Mouse (Mus musculus) neural tube, embryonic 14.5 days (tissue): ENCODE results near the gene Slc8a1. TPM values are rescaled to one million over a fixed set of nuclear protein-coding genes. Genes with fewer than 3 reads are reported as not detected.

Experiments used
- ATAC-seq: fragments of 200-750 bp; cut with Nextera tagmentation; 2 replicates; pipeline ENCODE4 v1.8.0; 2017; ENCODE audit warnings: low read depth, mild to moderate bottlenecking, moderate TSS enrichment, moderate library complexity
- H3K27ac ChIP-seq: fragments of 300-500 bp; sonication (generic); 2 replicates; pipeline ENCODE4 v1.5.1; 2014; ENCODE audit warnings: low read depth, mild to moderate bottlenecking, control low read depth, low read length, moderate library complexity, mixed read lengths
- H3K27me3 ChIP-seq: fragments of 300-500 bp; sonication (generic); 2 replicates; pipeline ENCODE4 v1.6.1; 2014; ENCODE audit warnings: low read length; ENCODE audit not compliant: control insufficient read depth, insufficient read depth
- H3K36me3 ChIP-seq: fragments of 300-500 bp; sonication (generic); 2 replicates; pipeline ENCODE4 v1.6.1; 2014; ENCODE audit warnings: low read length, mixed read lengths; ENCODE audit not compliant: control insufficient read depth, insufficient read depth
- H3K4me1 ChIP-seq: fragments of 300-500 bp; sonication (generic); 2 replicates; pipeline ENCODE4 v1.6.1; 2014; ENCODE audit warnings: low read length; ENCODE audit not compliant: control insufficient read depth, insufficient read depth
- H3K4me2 ChIP-seq: fragments of 300-500 bp; sonication (generic); 2 replicates; pipeline ENCODE4 v1.6.1; 2014; ENCODE audit warnings: mild to moderate bottlenecking, low read depth, low read length, control low read depth
- H3K4me3 ChIP-seq: fragments of 300-500 bp; sonication (generic); 2 replicates; pipeline ENCODE4 v1.5.1; 2014; ENCODE audit warnings: low read depth, low read length, control low read depth, mixed read lengths
- H3K9ac ChIP-seq: fragments of 300-500 bp; sonication (generic); replicated peaks from 2 replicates; pipeline ENCODE4 v1.6.1; 2014; ENCODE audit warnings: low read depth, mild to moderate bottlenecking, control low read depth, low read length, mixed read lengths
- H3K9me3 ChIP-seq: fragments of 300-500 bp; sonication (generic); 2 replicates; pipeline ENCODE4 v1.6.1; 2016; ENCODE audit warnings: low read length; ENCODE audit not compliant: control insufficient read depth
- WGBS: fragments of 180-500 bp; shearing (Covaris S2); extraction: QIAGEN DNeasy Blood & Tissue Kit; methylation state at CpG from one replicate; pipeline ENCODE4 v1.1.7; 2014; 5-methylcytosine and 5-hydroxymethylcytosine counted together
- polyA plus RNA-seq: library from polyadenylated mRNA; unstranded; fragments of >200 nt; fragmentation: Nextera tagmentation; extraction: Ambion mirVana; gene quantifications from 2 replicates; pipeline ENCODE4 v1.2.1, GENCODE M21; 2014

The Slc8a1 gene
- polyA plus RNA-seq, 1 experiment from 2014 or later, result 62.6 TPM

DNA sequence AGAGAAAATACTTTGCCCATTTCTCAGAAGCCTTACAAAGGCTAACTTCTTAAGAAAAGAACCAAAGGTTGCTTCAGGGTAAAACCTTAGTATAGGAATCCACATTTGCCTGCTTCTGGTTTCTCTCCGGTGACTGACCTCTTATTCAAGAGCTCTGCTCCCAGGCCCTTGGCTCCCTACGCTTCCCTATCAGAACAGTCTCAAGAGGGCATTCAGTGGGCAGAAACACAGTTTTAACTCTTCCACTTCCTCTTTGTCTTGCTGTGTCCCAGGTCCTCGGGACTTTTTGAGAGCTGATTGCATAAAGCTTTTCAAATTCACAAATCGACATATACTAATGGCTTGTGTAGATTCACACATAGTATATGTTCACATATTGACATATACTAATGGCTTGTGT is 73.3 kb downstream of the Slc8a1 start:
- no peaks in the 10 kb centered on the region for H3K36me3 ChIP-seq
- WGBS, result 90% methylated on average over 4 of the region's 4 CpGs
- H3K9me3 ChIP-seq, result no peaks in the 10 kb centered on the region
- no peak overlapping the region for H3K9ac ChIP-seq
- H3K4me1 ChIP-seq, result peaks cover 16% of the 10 kb centered on the region
- H3K4me3 ChIP-seq, result no peak overlapping the region
- H3K27ac ChIP-seq, result no peak overlapping the region
- no peak overlapping the region for H3K4me2 ChIP-seq
- H3K27me3 ChIP-seq, result no peaks in the 10 kb centered on the region
- no peak for ATAC-seq

DNA sequence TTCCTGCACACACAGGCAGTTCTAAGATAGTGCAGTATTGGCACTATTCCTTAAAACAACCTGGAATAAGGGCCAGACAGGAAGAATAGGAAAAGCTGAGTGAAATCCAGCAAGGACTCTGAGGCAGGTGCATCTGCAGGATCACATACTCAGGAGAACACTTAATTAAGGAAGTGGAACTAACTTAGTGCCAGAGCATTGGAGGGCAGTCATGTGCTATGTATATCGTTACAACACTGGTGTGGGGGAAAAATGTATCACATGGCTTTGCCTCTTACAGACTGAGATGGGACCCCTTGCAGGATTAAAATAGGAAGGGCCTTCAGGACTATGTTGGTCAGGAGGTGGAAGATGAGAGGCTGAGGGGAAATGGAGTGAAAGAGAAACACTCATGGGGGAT is 80.3 kb downstream of the Slc8a1 start:
- Histone ChIP-seq H3K4me1 (no peaks in the 10 kb centered on the region), H3K27ac (no peak overlapping the region), H3K4me3 (no peak overlapping the region), H3K36me3 (no peaks in the 10 kb centered on the region), H3K4me2 (no peak overlapping the region), H3K9me3 (no peaks in the 10 kb centered on the region), H3K27me3 (no peaks in the 10 kb centered on the region), H3K9ac (no peak overlapping the region)
- ATAC-seq, result no peak
- 77% methylated on average over 1 of the region's 1 CpGs for WGBS

DNA sequence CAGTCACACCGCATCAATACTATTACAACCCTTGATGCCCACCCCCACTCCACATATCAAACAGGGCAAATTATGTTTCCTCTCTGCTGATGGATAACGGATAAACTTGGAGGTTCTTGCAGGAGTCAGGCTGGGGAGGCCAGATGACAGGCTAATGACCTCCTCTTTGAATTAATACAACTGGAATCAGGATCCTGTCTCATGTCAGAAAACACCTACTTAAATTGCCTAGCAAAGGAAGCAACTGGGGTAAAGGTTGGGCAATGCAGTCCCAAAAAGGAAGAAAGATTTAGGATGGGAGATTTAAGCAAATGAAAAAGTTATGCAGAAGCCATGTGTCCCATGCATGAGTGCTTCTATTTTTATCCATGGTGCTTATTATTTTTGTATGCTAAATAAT is 83.6 kb downstream of the Slc8a1 start:
- Histone ChIP-seq H3K4me1 (no peaks in the 10 kb centered on the region), H3K27ac (no peak overlapping the region), H3K4me3 (no peak overlapping the region), H3K27me3 (no peaks in the 10 kb centered on the region), H3K9me3 (no peaks in the 10 kb centered on the region), H3K36me3 (no peaks in the 10 kb centered on the region), H3K9ac (no peak overlapping the region), H3K4me2 (no peak overlapping the region)
- ATAC-seq, result no peak
- 90% methylated on average over 2 of the region's 2 CpGs for WGBS

GRCm38 (mm10) chr17:81652958-81653357 is 85.2 kb downstream of the Slc8a1 start:
- H3K4me1 ChIP-seq, result no peaks in the 10 kb centered on the region
- no peaks in the 10 kb centered on the region for H3K9me3 ChIP-seq
- ATAC-seq, result no peak
- no peaks in the 10 kb centered on the region for H3K27me3 ChIP-seq
- H3K4me2 ChIP-seq, result no peak overlapping the region
- no peak overlapping the region for H3K4me3 ChIP-seq
- peaks cover 4% of the 10 kb centered on the region; the same call in 1 of the 2 replicates for H3K36me3 ChIP-seq
- no peak overlapping the region for H3K9ac ChIP-seq
- no peak overlapping the region for H3K27ac ChIP-seq
- WGBS, result 72% methylated on average over 1 of the region's 1 CpGs

DNA sequence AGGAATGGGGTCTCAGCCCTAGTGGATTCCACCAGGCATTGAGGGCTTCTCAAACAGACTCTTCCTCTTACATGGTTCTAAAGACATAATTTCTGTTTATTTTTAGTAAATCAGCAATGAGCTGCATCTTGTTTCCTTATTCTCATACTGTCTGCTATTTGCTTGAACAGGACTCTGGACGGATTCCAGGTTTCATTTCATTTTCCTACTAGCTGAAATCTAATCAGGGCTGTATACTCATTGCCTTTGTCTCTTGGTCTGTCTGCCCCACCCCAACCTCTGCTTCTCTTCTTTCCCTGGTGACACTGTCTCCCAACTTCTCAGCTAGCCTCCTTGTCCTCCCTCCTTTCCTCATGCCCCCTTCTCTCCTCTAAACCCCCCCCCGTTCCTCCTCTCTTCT is 101.4 kb downstream of the Slc8a1 start:
- H3K9me3 ChIP-seq, result no peaks in the 10 kb centered on the region
- no peak overlapping the region for H3K27ac ChIP-seq
- H3K36me3 ChIP-seq, result no peaks in the 10 kb centered on the region
- H3K4me3 ChIP-seq, result no peak overlapping the region
- no peak overlapping the region for H3K9ac ChIP-seq
- no peak overlapping the region for H3K4me2 ChIP-seq
- H3K4me1 ChIP-seq, result no peaks in the 10 kb centered on the region
- H3K27me3 ChIP-seq, result no peaks in the 10 kb centered on the region
- no peak for ATAC-seq
- WGBS, result 89% methylated on average over 2 of the region's 2 CpGs

GRCm38 (mm10) chr17:81630471-81630870 is 107.7 kb downstream of the Slc8a1 start:
- Histone ChIP-seq H3K9ac (no peak overlapping the region), H3K4me3 (no peak overlapping the region), H3K27ac (no peak overlapping the region), H3K4me1 (no peaks in the 10 kb centered on the region), H3K4me2 (no peak overlapping the region), H3K36me3 (no peaks in the 10 kb centered on the region), H3K27me3 (no peaks in the 10 kb centered on the region), H3K9me3 (no peaks in the 10 kb centered on the region)
- WGBS, result 87% methylated on average over 2 of the region's 2 CpGs
- no peak for ATAC-seq

DNA sequence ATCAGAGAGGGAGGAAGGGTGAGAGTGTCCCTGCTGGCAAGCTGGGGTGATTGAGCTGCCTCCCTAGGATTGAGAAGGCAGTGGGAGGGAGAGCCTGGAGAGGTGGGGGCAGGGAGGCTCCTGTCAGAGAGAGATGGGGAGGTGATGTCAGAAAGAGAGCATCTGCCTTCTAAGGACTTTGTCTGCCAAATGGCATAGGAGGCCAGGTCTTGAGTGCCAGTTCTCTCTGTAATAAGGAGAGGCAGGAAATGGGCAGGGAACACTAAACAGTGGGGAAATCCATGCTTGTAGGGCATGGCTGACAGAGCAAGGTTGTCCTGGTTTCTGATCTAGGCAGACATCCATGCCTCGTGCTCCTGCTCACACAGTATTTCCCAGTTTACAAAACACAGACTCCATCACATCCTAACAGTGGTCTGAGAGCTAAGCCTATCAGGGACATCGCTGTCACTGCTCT is 117.0 kb downstream of the Slc8a1 start:
- H3K4me2 ChIP-seq, result no peak overlapping the region
- no peaks in the 10 kb centered on the region for H3K9me3 ChIP-seq
- H3K4me1 ChIP-seq, result peaks cover 6% of the 10 kb centered on the region; the same call in 1 of the 2 replicates
- no peak overlapping the region for H3K4me3 ChIP-seq
- ATAC-seq, result peak; percentile 24; the same call in 1 of the 2 replicates
- no peak overlapping the region for H3K9ac ChIP-seq
- H3K27me3 ChIP-seq, result no peaks in the 10 kb centered on the region
- 74% methylated on average over 2 of the region's 2 CpGs for WGBS
- no peaks in the 10 kb centered on the region for H3K36me3 ChIP-seq
- H3K27ac ChIP-seq, result no peak overlapping the region; the same call in 1 of the 2 replicates

DNA sequence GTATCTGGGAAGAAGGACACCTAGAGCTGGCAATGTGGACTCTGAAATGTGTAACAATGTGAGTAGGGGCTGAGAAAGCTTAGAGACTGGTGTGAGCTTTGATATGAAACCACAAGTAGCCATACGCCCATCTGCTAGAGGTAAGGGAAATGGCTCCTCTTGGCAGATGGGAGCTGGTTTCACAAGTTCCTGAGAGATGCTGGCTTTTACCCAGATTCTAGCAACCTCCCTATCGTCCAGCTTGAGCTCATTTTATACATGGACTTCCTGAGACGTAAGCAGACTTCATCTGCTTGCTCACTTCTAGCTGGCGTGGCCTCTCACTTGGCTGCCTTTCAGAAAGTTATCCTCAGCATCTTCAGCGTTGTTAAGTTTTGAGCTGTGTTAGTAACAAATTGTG is 119.7 kb downstream of the Slc8a1 start:
- H3K36me3 ChIP-seq, result no peaks in the 10 kb centered on the region

GRCm38 (mm10) chr17:81616326-81616725 is 121.9 kb downstream of the Slc8a1 start:
- H3K27me3 ChIP-seq, result no peaks in the 10 kb centered on the region
- H3K9ac ChIP-seq, result no peak overlapping the region
- no peaks in the 10 kb centered on the region for H3K36me3 ChIP-seq
- H3K4me2 ChIP-seq, result no peak overlapping the region
- no peak for ATAC-seq
- H3K9me3 ChIP-seq, result no peaks in the 10 kb centered on the region
- H3K4me3 ChIP-seq, result no peak overlapping the region
- 84% methylated on average over 4 of the region's 4 CpGs for WGBS
- H3K27ac ChIP-seq, result no peak overlapping the region
- no peaks in the 10 kb centered on the region for H3K4me1 ChIP-seq

More for the DNA sequence above, 119.7 kb downstream of the Slc8a1 start:
- Histone ChIP-seq H3K4me2 (no peak overlapping the region), H3K4me1 (peaks cover 6% of the 10 kb centered on the region; the same call in 1 of the 2 replicates), H3K9ac (no peak overlapping the region), H3K4me3 (no peak overlapping the region), H3K9me3 (no peaks in the 10 kb centered on the region), H3K27me3 (no peaks in the 10 kb centered on the region), H3K27ac (no peak overlapping the region)
- 87% methylated on average over 5 of the region's 5 CpGs for WGBS
- ATAC-seq, result no peak
